Mouse (Mus musculus) liver, embryonic 16.5 days (tissue): ENCODE measurements around the gene Slc22a21. TPM values are rescaled to one million over a fixed set of nuclear protein-coding genes. Genes with fewer than 3 reads are reported as not detected.
A peak's percentile ranks its signal among the peaks of the same experiment; 100 is the strongest.
"Not testable (repeated sequence)": the region's sequence is repeated elsewhere in the genome, so short reads cannot be mapped to it uniquely, and the experiment has no call there.

ENCODE experiments used
- ATAC-seq: fragments of 200-750 bp; cut with Nextera tagmentation; 2 replicates; pipeline ENCODE4 v1.8.0; 2017; ENCODE audit warnings: low read depth, mild to moderate bottlenecking, moderate number of reproducible peaks, moderate library complexity
- H3K27ac ChIP-seq: fragments of 300-500 bp; sonication (generic); 2 replicates; pipeline ENCODE4 v1.5.1; 2014; ENCODE audit warnings: mild to moderate bottlenecking, low read length
- H3K27me3 ChIP-seq: fragments of 300-500 bp; sonication (generic); 2 replicates; pipeline ENCODE4 v1.6.1; 2014; ENCODE audit warnings: low read depth, low read length, mixed read lengths; ENCODE audit not compliant: control insufficient read depth, insufficient read depth
- H3K36me3 ChIP-seq: fragments of 300-500 bp; sonication (generic); 2 replicates; pipeline ENCODE4 v1.6.1; 2014; ENCODE audit warnings: mild to moderate bottlenecking; ENCODE audit not compliant: control insufficient read depth, insufficient read depth
- H3K4me1 ChIP-seq: fragments of 300-500 bp; sonication (generic); 2 replicates; pipeline ENCODE4 v1.6.1; 2014; ENCODE audit warnings: low read depth, low read length, mixed read lengths; ENCODE audit not compliant: control insufficient read depth
- H3K4me2 ChIP-seq: fragments of 300-500 bp; sonication (generic); 2 replicates; pipeline ENCODE4 v1.6.1; 2014; ENCODE audit warnings: low read depth, low read length, mixed read lengths
- H3K4me3 ChIP-seq: fragments of 300-500 bp; sonication (generic); 2 replicates; pipeline ENCODE4 v1.5.1; 2014; ENCODE audit warnings: low read depth, mild to moderate bottlenecking, low read length
- H3K9ac ChIP-seq: fragments of 300-500 bp; sonication (generic); 2 replicates; pipeline ENCODE4 v1.6.1; 2014; ENCODE audit warnings: low read depth, low read length
- H3K9me3 ChIP-seq: fragments of 300-500 bp; sonication (generic); replicated peaks from 2 replicates; pipeline ENCODE4 v1.6.1; 2016; ENCODE audit warnings: low read length; ENCODE audit not compliant: control insufficient read depth
- WGBS: fragments of 180-500 bp; shearing (Covaris S2); extraction: QIAGEN DNeasy Blood & Tissue Kit; methylation state at CpG from one replicate; pipeline ENCODE4 v1.1.7; 2014; ENCODE audit not compliant: insufficient replicate concordance; 5-methylcytosine and 5-hydroxymethylcytosine counted together
- polyA plus RNA-seq: library from polyadenylated mRNA; unstranded; fragments of >200 nt; fragmentation: Nextera tagmentation; extraction: Ambion mirVana; gene quantifications from 2 replicates; pipeline ENCODE4 v1.2.1, GENCODE M21; 2015

Slc22a21 gene
- polyA plus RNA-seq, 1 experiment from 2014 or later: 0.92 TPM

DNA sequence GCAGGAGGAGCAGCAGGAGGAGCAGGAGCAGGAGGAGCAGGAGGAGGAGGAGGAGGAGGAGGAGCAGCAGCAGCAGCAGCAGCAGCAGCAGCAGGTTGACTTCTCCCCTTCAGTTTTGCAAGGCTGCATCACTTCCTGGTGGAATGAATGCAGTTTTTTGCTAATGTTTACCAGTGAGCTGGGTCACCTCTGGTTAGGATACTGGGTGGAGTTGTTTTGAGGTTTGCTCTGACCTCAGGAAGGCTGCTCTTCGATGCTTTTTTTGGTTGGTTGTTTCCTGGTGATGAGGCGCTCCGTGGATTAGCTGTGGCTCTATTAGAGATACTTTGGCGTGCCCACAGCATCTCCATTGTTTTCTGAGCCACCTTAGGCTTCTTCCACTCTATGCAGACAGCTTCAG, 37.5 kb upstream of the Slc22a21 start:
- no peak overlapping the region for H3K4me3 ChIP-seq
- no peak for ATAC-seq
- WGBS: 56% methylated on average over 4 of the region's 4 CpGs
- no peak overlapping the region for H3K27ac ChIP-seq
- no peak overlapping the region for H3K4me2 ChIP-seq
- peaks cover 20% of the 10 kb centered on the region for H3K4me1 ChIP-seq
- H3K9ac ChIP-seq: no peak overlapping the region
- no peaks in the 10 kb centered on the region for H3K9me3 ChIP-seq
- peaks cover 42% of the 10 kb centered on the region for H3K36me3 ChIP-seq
- H3K27me3 ChIP-seq: no peaks in the 10 kb centered on the region

DNA sequence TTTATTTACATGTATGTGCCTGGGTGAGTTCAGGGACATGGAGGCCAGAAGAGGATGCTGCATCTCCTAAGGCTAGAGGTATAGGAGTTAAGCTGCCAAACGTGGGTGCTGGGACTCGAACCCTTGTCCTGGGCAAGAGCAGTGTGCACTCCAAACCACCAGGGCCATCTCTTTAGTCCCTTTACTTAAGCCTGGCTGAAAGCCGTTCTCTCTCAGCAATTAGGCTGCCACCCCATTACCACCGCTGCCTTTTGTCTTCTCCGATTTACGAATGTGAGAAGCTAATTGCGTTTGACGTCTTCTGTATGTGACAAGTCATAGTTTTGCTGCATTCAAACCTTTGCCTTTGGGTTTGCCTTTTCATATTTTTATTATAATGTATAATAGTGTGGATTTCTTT, 35.9 kb upstream of the Slc22a21 start:
- Histone ChIP-seq H3K27me3 (no peaks in the 10 kb centered on the region), H3K9ac (no peak overlapping the region), H3K4me1 (peaks cover 8% of the 10 kb centered on the region), H3K27ac (no peak overlapping the region), H3K4me2 (no peak overlapping the region), H3K36me3 (peaks cover 39% of the 10 kb centered on the region), H3K9me3 (no peaks in the 10 kb centered on the region), H3K4me3 (no peak overlapping the region)
- ATAC-seq: no peak
- WGBS: 84% methylated on average over 8 of the region's 8 CpGs

DNA sequence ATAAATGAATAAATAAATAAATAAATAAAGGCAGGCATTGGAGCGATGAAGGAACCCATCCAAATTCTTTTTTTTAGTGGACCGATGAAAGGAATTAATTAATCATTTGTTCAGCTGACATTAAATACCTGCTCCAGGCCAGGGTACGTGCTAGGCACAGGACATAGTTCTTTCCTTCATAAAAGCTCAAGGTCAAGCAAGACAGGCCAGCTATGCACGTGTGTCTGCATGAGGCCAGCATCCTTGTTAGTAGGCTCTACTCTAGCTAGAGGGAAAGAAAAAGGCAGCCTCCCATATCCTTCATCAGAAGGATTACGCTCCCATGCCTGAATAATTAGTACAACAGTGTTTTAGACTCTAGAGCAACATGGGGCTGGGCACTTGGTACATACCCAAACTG, 32.8 kb upstream of the Slc22a21 start:
- 88% methylated on average over 5 of the region's 5 CpGs for WGBS
- Histone ChIP-seq H3K27ac (no peak overlapping the region), H3K36me3 (peaks cover 34% of the 10 kb centered on the region), H3K4me3 (no peak overlapping the region), H3K4me2 (no peak overlapping the region), H3K4me1 (peaks cover 3% of the 10 kb centered on the region), H3K27me3 (no peaks in the 10 kb centered on the region), H3K9me3 (no peaks in the 10 kb centered on the region), H3K9ac (no peak overlapping the region)
- ATAC-seq: no peak

DNA sequence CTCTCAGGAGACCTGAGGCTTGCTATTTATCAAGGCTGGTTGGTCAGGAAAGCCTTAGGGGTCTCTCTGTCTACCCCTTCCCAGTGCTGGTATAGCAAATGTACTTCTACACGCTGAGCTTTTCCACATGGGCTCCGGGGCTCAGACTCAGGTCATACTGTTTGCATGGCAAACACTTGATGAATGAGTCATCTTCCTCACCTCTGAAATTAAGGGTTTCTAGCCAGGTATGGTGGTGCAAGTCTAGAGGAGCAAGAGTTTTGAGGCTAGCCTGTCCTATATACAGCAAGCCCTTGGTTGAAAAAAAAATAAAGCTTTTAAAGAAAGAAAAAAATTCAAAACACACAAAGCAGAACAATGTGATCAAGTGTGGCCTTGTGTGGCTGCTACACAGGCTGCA, 31.1 kb upstream of the Slc22a21 start:
- H3K4me3 ChIP-seq: no peak overlapping the region
- no peak for ATAC-seq
- peaks cover 18% of the 10 kb centered on the region for H3K4me1 ChIP-seq
- H3K9me3 ChIP-seq: no peaks in the 10 kb centered on the region
- H3K4me2 ChIP-seq: no peak overlapping the region
- H3K9ac ChIP-seq: no peak overlapping the region
- WGBS: 83% methylated on average over 2 of the region's 2 CpGs
- H3K27me3 ChIP-seq: no peaks in the 10 kb centered on the region
- no peak overlapping the region for H3K27ac ChIP-seq
- peaks cover 27% of the 10 kb centered on the region for H3K36me3 ChIP-seq

DNA sequence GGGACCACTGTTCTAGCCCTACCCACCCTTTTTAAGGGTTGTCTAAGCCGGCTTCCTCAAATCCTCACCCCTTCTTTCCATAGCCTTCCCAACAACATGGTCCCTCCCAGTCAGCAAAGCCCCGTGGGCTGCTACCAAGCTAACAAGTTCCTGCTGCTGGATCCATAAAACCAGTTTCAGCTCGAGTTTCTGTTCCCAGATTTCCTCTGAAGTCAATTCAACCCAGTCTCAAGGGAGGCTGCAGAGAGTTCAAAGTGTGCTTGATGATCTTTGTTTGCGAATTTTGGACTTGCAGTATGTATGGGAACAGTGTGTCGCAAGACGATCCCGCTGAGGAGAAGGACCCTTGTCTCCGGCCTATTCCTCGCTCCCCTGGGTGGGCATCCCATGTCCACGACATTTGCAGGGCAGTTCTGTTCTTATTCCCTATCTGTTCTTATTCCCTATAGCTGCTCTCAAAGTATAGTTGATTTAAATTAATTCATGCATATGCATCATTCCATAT, 28.3 kb upstream of the Slc22a21 start:
- 82% methylated on average over 10 of the region's 10 CpGs for WGBS

DNA sequence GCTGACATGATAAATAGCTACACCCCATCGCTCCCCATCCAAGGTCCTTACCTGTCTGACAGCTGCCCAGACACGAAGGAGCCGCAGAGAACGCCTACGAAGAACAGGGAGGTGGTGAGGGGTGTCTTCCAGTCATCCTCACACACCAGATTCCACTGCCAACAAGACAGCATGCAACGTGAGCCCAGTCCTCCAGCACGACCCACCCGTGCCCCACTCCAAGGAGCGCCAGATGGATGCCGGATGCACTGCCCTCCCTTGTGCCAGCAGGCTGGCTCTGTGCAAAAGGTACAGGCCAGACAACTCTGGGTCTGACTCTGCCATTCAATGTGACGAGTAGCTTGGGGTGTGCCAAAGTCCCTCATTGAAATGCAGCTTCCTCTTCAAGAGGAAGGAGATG, 27.6 kb upstream of the Slc22a21 start:
- H3K4me3 ChIP-seq: no peak overlapping the region
- 91% methylated on average over 11 of the region's 11 CpGs for WGBS
- H3K27ac ChIP-seq: peak overlapping the region; percentile 95; the same call in 1 of the 2 replicates
- no peaks in the 10 kb centered on the region for H3K27me3 ChIP-seq
- H3K36me3 ChIP-seq: peaks cover 18% of the 10 kb centered on the region
- no peak for ATAC-seq
- no peaks in the 10 kb centered on the region for H3K9me3 ChIP-seq
- no peak overlapping the region for H3K9ac ChIP-seq
- no peak overlapping the region for H3K4me2 ChIP-seq
- peaks cover 50% of the 10 kb centered on the region for H3K4me1 ChIP-seq

More for the DNA sequence above, 28.3 kb upstream of the Slc22a21 start:
- Histone ChIP-seq H3K9ac (no peak overlapping the region), H3K4me3 (no peak overlapping the region), H3K4me1 (peaks cover 44% of the 10 kb centered on the region), H3K27ac (peak overlapping the region; percentile 1; the same call in 1 of the 2 replicates), H3K9me3 (no peaks in the 10 kb centered on the region), H3K36me3 (peaks cover 19% of the 10 kb centered on the region), H3K4me2 (no peak overlapping the region), H3K27me3 (no peaks in the 10 kb centered on the region)
- no peak for ATAC-seq

DNA sequence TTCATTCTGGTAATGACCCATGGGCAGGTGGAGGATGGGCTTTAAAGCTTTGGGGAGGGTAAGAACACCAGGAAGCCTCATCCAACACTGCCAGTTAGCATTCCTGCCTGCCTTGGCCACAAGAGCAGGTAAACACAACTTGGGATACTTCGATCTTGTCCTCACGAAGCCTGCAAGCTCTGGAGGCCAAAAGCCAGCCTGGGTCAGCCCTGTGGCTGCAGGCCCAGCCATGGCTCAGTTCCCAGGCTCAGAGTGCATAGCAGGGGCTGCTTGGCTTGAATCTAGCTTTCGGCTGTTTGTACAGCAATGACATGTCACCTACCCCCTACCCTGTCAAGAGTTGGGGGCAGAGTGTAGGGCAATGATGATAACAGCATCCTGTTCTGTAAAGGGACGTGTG, 26.8 kb upstream of the Slc22a21 start:
- H3K9ac ChIP-seq: 0 out of 2 replicates have a peak overlapping the region, but pooled peaks have one; percentile 24
- 65% methylated on average over 4 of the region's 4 CpGs for WGBS
- peak overlapping the region; percentile 95 for H3K27ac ChIP-seq
- H3K4me1 ChIP-seq: peaks cover 50% of the 10 kb centered on the region
- peak overlapping the region; percentile 1; the same call in 1 of the 2 replicates for H3K4me3 ChIP-seq
- H3K36me3 ChIP-seq: peaks cover 18% of the 10 kb centered on the region
- ATAC-seq: no peak
- H3K4me2 ChIP-seq: peak overlapping the region; percentile 32
- no peaks in the 10 kb centered on the region for H3K27me3 ChIP-seq
- H3K9me3 ChIP-seq: no peaks in the 10 kb centered on the region

DNA sequence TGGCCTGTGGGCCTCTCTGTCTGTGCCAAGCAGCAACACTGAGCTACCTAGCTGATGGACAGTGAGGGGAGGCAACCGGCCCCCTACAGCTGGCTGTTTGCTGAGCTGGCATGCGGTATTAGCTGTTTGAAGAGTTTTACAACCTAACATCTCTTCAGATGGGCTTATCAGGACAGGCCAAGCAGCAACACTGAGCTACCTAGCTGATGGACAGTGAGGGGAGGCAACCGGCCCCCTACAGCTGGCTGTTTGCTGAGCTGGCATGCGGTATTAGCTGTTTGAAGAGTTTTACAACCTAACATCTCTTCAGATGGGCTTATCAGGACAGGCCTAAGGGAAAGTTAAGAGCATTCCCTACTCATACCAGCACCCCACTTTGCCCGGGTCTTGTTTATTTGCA, 26.2 kb upstream of the Slc22a21 start:
- H3K9me3 ChIP-seq, H3K4me3 ChIP-seq, H3K27me3 ChIP-seq, H3K9ac ChIP-seq: not testable (repeated sequence)
- peaks cover 50% of the 10 kb centered on the region for H3K4me1 ChIP-seq
- 14% methylated on average over 5 of the region's 5 CpGs for WGBS
- H3K36me3 ChIP-seq: peaks cover 22% of the 10 kb centered on the region
- peak; percentile 56 for ATAC-seq
- H3K4me2 ChIP-seq: peak overlapping the region; percentile 32
- peak overlapping the region; percentile 95 for H3K27ac ChIP-seq

DNA sequence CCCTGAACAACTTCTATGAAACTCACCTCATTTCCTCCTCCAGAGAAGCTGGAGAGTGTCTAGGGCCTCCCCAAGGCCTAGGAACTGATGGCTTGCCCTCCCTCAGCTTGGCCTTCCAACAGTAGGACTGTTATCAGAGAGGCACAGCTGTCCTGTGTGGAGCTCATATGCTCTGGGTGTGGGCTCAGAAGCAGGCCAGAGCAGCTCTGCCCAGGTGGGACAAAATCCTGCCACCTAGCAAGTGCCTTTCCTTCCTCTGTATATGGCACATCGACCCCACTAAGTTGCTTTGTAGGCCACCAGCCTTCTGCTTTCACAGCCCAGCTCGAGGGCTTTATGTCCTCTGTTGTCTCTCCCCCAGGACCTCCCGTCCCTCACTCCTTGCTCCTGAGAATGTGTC, 24.6 kb upstream of the Slc22a21 start:
- H3K4me1 ChIP-seq: peaks cover 50% of the 10 kb centered on the region
- peaks cover 29% of the 10 kb centered on the region for H3K36me3 ChIP-seq
- H3K27me3 ChIP-seq: no peaks in the 10 kb centered on the region
- 63% methylated on average over 3 of the region's 3 CpGs for WGBS
- H3K9ac ChIP-seq: peak overlapping the region; percentile 60
- H3K9me3 ChIP-seq: no peaks in the 10 kb centered on the region
- peak overlapping the region; percentile 95 for H3K27ac ChIP-seq
- H3K4me3 ChIP-seq: peak overlapping the region; percentile 35
- H3K4me2 ChIP-seq: peak overlapping the region; percentile 59
- ATAC-seq: peak; percentile 99
